Mouse (Mus musculus) intestine, embryonic 14.5 days (tissue): Measurements from ENCODE around the gene Mpi. TPM values are rescaled to one million over a fixed set of nuclear protein-coding genes. Genes with fewer than 3 reads are reported as not detected.
A peak's percentile ranks its signal among the peaks of the same experiment; 100 is the strongest.

Source experiments
- ATAC-seq: fragments of 200-750 bp; cut with Nextera tagmentation; replicated peaks from 2 replicates; pipeline ENCODE4 v1.8.0; 2017; ENCODE audit warnings: low read depth, moderate number of reproducible peaks, moderate TSS enrichment, moderate library complexity; ENCODE audit not compliant: low FRiP score, low TSS enrichment
- DNase-seq: peaks from one replicate; pipeline ENCODE4 v3.0.0-alpha.2; 2018; ENCODE audit warnings: low spot score
- H3K27ac ChIP-seq: fragments of 300-500 bp; sonication (generic); 2 replicates; pipeline ENCODE4 v1.5.1; 2014; ENCODE audit warnings: low read depth, mild to moderate bottlenecking, control low read depth
- H3K27me3 ChIP-seq: fragments of 300-500 bp; sonication (generic); replicated peaks from 2 replicates; pipeline ENCODE4 v1.6.1; 2014; ENCODE audit warnings: low read length, control low read depth; ENCODE audit not compliant: control insufficient read depth, insufficient read depth
- H3K36me3 ChIP-seq: fragments of 300-500 bp; sonication (generic); 2 replicates; pipeline ENCODE4 v1.6.1; 2014; ENCODE audit warnings: low read length, control low read depth; ENCODE audit not compliant: control insufficient read depth, insufficient read depth
- H3K4me1 ChIP-seq: fragments of 300-500 bp; sonication (generic); replicated peaks from 2 replicates; pipeline ENCODE4 v1.6.1; 2014; ENCODE audit warnings: low read length, control low read depth, mixed read lengths; ENCODE audit not compliant: control insufficient read depth, insufficient read depth
- H3K4me2 ChIP-seq: fragments of 300-500 bp; sonication (generic); 2 replicates; pipeline ENCODE4 v1.6.1; 2014; ENCODE audit warnings: low read length
- H3K4me3 ChIP-seq: fragments of 300-500 bp; sonication (generic); 2 replicates; pipeline ENCODE4 v1.5.1; 2014; ENCODE audit warnings: low read depth, low read length, control low read depth, mixed read lengths
- H3K9ac ChIP-seq: fragments of 300-500 bp; sonication (generic); 2 replicates; pipeline ENCODE4 v1.6.1; 2014; ENCODE audit warnings: mild to moderate bottlenecking, low read length
- H3K9me3 ChIP-seq: fragments of 300-500 bp; sonication (generic); 2 replicates; pipeline ENCODE4 v1.6.1; 2016; ENCODE audit warnings: low read length, control low read depth; ENCODE audit not compliant: control insufficient read depth
- WGBS: fragments of 180-500 bp; shearing (Covaris S2); extraction: QIAGEN DNeasy Blood & Tissue Kit; methylation state at CpG from one replicate; pipeline ENCODE4 v1.1.7; 2014; 5-methylcytosine and 5-hydroxymethylcytosine counted together
- polyA plus RNA-seq: library from polyadenylated mRNA; unstranded; fragments of >200 nt; fragmentation: Nextera tagmentation; extraction: Ambion mirVana; gene quantifications from 2 replicates; pipeline ENCODE4 v1.2.1, GENCODE M21; 2014

Gene Mpi
- polyA plus RNA-seq, 1 experiment from 2014 or later: 40.4 TPM

DNA sequence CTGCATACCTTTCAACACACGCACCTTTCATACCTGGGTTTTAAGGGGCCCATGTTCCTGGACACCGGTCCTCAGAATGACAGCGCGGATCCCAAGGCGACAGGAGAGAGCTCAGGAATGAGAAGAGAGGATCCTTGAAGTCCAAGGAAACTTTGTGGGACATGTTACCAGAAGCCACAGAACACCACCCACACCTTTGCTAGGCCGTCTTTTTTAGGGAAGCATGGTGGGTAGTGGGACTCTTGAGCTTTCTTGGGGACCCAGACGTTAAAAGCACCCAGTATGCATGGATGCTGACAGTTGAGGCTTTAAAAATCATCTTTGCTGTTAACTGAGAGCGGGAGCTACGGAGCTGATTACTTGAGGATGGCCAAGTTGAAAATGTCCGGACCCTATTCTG, 47.7 kb downstream of the Mpi start:
- Histone ChIP-seq H3K36me3 (no peaks in the 10 kb centered on the region), H3K4me2 (peak overlapping the region; percentile 78; the same call in 1 of the 2 replicates), H3K27me3 (peaks cover 67% of the 10 kb centered on the region), H3K9ac (no peak overlapping the region), H3K27ac (no peak overlapping the region), H3K9me3 (no peaks in the 10 kb centered on the region), H3K4me3 (peak overlapping the region; percentile 40; the same call in 1 of the 2 replicates), H3K4me1 (peaks cover 22% of the 10 kb centered on the region)
- 53% methylated on average over 10 of the region's 10 CpGs for WGBS
- DNase-seq: no peak
- ATAC-seq: no peak

DNA sequence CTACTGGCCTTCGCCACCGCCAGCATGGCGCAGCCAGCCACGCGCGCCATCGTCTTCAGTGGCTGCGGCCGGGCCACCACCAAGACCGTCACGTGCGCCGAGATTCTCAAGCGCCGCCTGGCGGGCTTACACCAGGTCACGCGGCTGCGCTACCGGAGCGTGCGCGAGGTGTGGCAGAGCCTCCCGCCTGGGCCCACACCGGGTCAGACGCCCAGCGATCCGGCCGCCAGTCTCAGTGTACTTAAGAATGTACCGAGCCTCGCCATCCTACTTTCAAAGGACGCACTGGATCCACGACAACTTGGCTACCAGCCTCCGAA, 48.2 kb downstream of the Mpi start:
- peak overlapping the region; percentile 22 for H3K9ac ChIP-seq
- H3K36me3 ChIP-seq: no peaks in the 10 kb centered on the region
- H3K4me3 ChIP-seq: peak overlapping the region; percentile 40
- peaks cover 73% of the 10 kb centered on the region for H3K27me3 ChIP-seq
- H3K9me3 ChIP-seq: no peaks in the 10 kb centered on the region
- no peak overlapping the region for H3K27ac ChIP-seq
- ATAC-seq (peak; percentile 82), DNase-seq (peak; percentile 77)
- 1% methylated on average over 28 of the region's 34 CpGs for WGBS
- peaks cover 22% of the 10 kb centered on the region for H3K4me1 ChIP-seq
- H3K4me2 ChIP-seq: peak overlapping the region; percentile 78

DNA sequence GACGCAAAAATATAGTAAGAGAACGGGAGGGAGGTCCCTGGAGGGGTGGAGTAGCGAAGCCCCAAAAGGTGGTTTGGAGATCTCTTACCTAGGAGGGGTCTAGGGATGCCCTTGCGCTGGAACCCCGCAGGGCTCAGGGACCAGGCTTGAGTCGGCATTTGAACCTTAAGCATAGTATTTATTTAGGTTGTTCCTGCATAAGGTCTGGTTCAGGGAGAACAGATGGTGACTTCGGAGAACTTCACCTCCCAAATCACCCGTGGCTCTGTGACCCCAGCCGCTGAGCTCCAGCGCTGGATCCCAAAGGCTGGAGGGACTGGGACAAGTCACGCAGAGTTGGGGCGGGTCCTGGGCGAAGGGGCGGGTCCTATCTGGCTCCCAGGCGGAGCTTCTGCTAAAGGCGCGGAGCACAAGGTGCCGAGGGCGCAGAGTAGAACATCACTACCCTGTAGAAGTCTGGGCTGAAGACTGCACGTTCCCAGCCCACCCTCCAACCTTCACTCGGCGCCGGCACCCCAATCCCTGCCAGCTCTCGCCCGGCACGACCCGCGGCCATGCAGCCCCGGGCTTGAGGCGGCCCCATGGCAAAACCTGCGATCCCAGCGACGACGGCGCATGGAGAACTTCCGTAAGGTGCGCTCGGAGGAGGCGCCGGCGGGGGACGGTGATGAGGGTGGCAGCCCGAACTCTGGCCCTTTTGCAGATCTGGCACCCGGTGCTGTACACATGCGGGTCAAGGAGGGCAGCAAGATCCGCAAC, 48.8 kb downstream of the Mpi start, which contains the start of gene Rpp25:
Gene Rpp25 (plus strand): TSS at position 405 of the 759 bp plus-strand sequence.
- peak; percentile 76 for ATAC-seq
- peaks cover 22% of the 10 kb centered on the region for H3K4me1 ChIP-seq
- no peaks in the 10 kb centered on the region for H3K36me3 ChIP-seq
- H3K9ac ChIP-seq: peak within 1 kb of the TSS; percentile 22
- no peaks in the 10 kb centered on the region for H3K9me3 ChIP-seq
- H3K27me3 ChIP-seq: peaks cover 76% of the 10 kb centered on the region
- peak within 1 kb of the TSS; percentile 78 for H3K4me2 ChIP-seq
- WGBS: under 1% methylated on average over 46 of the region's 46 CpGs
- H3K4me3 ChIP-seq: peak within 1 kb of the TSS; percentile 40
- DNase-seq: peak; percentile 81
- peak within 1 kb of the TSS; percentile 11; the same call in 1 of the 2 replicates for H3K27ac ChIP-seq

DNA sequence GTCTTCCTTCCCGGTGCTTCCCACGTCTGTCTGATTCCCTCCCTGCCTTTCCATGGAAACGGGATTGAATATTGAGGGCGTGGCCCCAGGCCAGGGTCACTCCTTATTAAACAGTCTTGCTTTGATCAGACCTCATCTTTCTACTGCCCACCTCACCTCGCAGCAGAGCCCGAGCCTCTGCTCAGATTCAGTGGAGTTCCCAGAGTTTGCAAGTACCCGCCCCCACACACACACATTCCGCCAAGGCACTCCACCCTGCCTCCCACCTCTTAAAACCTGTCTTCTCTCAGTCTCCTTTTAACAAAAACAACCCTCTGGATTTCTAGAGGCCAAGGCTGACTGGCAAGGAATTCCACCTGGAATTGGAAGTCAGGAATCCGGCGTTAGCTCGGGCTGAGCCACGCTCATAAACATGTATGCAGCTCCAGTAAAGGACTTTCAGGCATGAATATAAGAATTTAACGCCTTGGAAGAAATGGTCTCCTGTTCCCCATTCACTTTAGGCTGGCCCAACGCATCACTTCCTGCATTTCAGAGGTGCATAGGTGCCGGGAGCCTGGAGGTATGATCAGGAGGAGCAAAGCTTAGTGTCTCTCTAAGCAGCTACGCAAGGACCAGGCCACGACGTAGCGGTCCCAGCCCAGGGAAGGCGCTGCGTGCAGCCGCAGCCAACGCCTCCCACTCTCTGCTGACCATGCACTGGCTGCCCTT, 49.5 kb downstream of the Mpi start:
- no peak for ATAC-seq
- Histone ChIP-seq H3K9me3 (no peaks in the 10 kb centered on the region), H3K36me3 (no peaks in the 10 kb centered on the region), H3K4me1 (peaks cover 22% of the 10 kb centered on the region), H3K4me2 (peak overlapping the region; percentile 78), H3K27ac (peak overlapping the region; percentile 11; the same call in 1 of the 2 replicates), H3K4me3 (peak overlapping the region; percentile 40), H3K9ac (no peak overlapping the region), H3K27me3 (peaks cover 80% of the 10 kb centered on the region)
- 1% methylated on average over 23 of the region's 23 CpGs for WGBS
- peak; percentile 60 for DNase-seq

DNA sequence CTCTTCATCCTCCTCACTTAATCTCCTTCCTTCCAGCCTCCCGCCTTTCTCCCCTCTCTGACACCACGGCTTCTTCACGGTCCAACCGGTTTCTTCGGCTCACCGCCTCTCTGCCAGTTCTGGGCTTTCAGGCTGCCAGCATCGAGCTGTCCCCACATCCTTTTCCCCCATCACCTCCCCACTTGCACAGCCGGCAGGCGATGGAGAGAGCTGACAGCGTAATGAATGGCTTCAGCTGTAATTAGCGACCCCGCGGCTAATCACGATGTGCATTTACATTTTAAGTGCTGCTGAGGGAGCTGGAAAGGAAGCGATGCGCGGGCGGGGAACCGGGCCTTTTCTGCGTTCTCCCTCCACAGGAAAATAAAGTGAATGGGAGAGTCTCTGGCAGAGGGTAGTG, 50.7 kb downstream of the Mpi start:
- no peak for DNase-seq
- ATAC-seq: no peak
- 0 out of 2 replicates have a peak overlapping the region, but pooled peaks have one; percentile 11 for H3K4me2 ChIP-seq
- H3K9ac ChIP-seq: no peak overlapping the region
- 0 out of 2 replicates have a peak overlapping the region, but pooled peaks have one; percentile 2 for H3K4me3 ChIP-seq
- H3K36me3 ChIP-seq: no peaks in the 10 kb centered on the region
- no peak overlapping the region for H3K27ac ChIP-seq
- no peaks in the 10 kb centered on the region for H3K9me3 ChIP-seq
- peaks cover 80% of the 10 kb centered on the region for H3K27me3 ChIP-seq
- H3K4me1 ChIP-seq: peaks cover 22% of the 10 kb centered on the region
- WGBS: 7% methylated on average over 20 of the region's 20 CpGs

DNA sequence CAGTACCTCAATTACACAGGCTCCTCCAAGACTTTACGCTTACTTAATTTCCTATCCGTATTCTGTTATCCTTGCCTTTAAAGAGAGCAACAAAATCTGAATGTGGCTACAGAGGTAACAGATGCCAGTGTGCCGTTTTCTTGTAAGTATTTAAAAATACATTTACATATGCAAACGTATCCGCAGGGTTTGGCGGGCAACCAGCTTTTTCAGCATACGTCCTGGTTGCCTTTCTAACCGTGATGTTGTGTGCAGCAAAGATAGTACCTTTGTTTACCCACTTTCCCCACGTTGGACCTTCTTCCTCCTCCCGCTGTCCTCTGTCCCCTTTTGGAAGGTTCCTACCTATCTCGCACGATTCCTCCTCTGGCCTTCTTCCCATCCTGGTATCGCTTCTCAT, 51.1 kb downstream of the Mpi start:
- DNase-seq (no peak), ATAC-seq (no peak)
- Histone ChIP-seq H3K4me3 (0 out of 2 replicates have a peak overlapping the region, but pooled peaks have one; percentile 2), H3K9me3 (no peaks in the 10 kb centered on the region), H3K27me3 (peaks cover 77% of the 10 kb centered on the region), H3K9ac (no peak overlapping the region), H3K4me1 (peaks cover 22% of the 10 kb centered on the region), H3K36me3 (no peaks in the 10 kb centered on the region), H3K4me2 (no peak overlapping the region), H3K27ac (no peak overlapping the region)
- 15% methylated on average over 13 of the region's 13 CpGs for WGBS

DNA sequence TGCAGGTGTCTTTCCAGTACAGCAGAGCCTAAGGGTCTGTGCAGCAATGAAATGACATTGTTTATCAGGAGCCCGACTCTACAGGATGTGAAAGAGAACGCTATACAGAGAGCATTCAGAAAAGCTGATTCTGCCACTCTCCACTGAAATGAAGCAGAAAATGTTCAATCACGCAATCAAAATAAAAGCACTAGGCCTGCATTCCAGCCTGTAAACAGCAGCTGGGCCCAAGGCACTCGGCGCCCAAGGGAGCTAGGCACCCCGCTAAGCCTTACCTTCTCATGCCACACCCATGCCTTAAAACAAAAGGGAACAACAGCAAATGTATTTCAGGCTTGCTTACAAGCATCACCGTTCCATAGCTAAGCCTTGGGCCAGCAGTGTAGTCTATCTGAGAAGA, 54.0 kb downstream of the Mpi start:
- no peak overlapping the region for H3K9ac ChIP-seq
- WGBS: 67% methylated on average over 7 of the region's 7 CpGs

DNA sequence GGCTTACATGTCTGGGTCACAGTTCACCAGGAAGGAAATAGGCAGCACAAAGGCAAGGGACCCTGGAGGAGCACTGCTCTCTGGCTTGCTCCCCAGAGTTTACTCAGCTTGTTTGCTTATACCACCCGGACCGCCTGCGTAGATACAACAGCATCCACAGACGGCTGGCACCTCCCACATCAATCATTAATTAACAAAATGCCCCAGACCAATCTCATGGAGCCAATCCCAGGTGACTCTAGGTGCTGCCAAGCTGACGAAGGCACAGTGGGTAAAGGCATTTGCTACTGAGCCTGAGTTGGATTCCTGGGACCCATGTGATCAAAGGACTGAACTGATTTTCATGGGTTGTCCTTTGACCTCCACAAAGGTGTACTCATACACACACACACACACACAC, 55.3 kb downstream of the Mpi start:
- no peaks in the 10 kb centered on the region for H3K4me1 ChIP-seq
- no peak overlapping the region for H3K9ac ChIP-seq
- H3K9me3 ChIP-seq: no peaks in the 10 kb centered on the region
- no peak overlapping the region for H3K4me2 ChIP-seq
- 63% methylated on average over 5 of the region's 5 CpGs for WGBS
- no peaks in the 10 kb centered on the region for H3K36me3 ChIP-seq
- H3K4me3 ChIP-seq: no peak overlapping the region
- DNase-seq (no peak), ATAC-seq (no peak)
- H3K27ac ChIP-seq: no peak overlapping the region
- peaks cover 36% of the 10 kb centered on the region for H3K27me3 ChIP-seq

More for the DNA sequence above, 54.0 kb downstream of the Mpi start:
- no peak for ATAC-seq
- no peak overlapping the region for H3K4me2 ChIP-seq
- no peaks in the 10 kb centered on the region for H3K9me3 ChIP-seq
- no peak overlapping the region for H3K27ac ChIP-seq
- H3K4me3 ChIP-seq: no peak overlapping the region
- H3K4me1 ChIP-seq: peaks cover 9% of the 10 kb centered on the region
- no peak for DNase-seq
- peaks cover 49% of the 10 kb centered on the region for H3K27me3 ChIP-seq
- no peaks in the 10 kb centered on the region for H3K36me3 ChIP-seq
